Mouse (Mus musculus) limb, embryonic 14.5 days (tissue): Measurements from ENCODE around the gene Rpl10a. TPM values are rescaled to one million over a fixed set of nuclear protein-coding genes. Genes with fewer than 3 reads are reported as not detected.

Experiments used
- ATAC-seq: fragments of 200-750 bp; cut with Nextera tagmentation; 2 replicates; pipeline ENCODE4 v1.8.0; 2017; ENCODE audit warnings: low read depth, moderate number of reproducible peaks, moderate TSS enrichment; ENCODE audit not compliant: low FRiP score
- DNase-seq: peaks from one replicate; pipeline ENCODE4 v3.0.0-alpha.2; 2015; ENCODE audit warnings: low spot score
- H3K27ac ChIP-seq: fragments of 300-500 bp; sonication (generic); replicated peaks from 2 replicates; pipeline ENCODE4 v1.5.1; 2014; ENCODE audit warnings: low read depth, mild to moderate bottlenecking, low read length, moderate library complexity, mixed read lengths
- H3K27me3 ChIP-seq: fragments of 300-500 bp; sonication (generic); 2 replicates; pipeline ENCODE4 v1.6.1; 2014; ENCODE audit warnings: low read length, mixed read lengths; ENCODE audit not compliant: control insufficient read depth, insufficient read depth
- H3K36me3 ChIP-seq: fragments of 300-500 bp; sonication (generic); 2 replicates; pipeline ENCODE4 v1.6.1; 2014; ENCODE audit warnings: mild to moderate bottlenecking, low read length, moderate library complexity, mixed read lengths; ENCODE audit not compliant: control insufficient read depth, insufficient read depth
- H3K4me1 ChIP-seq: fragments of 300-500 bp; sonication (generic); 2 replicates; pipeline ENCODE4 v1.6.1; 2014; ENCODE audit warnings: antibody characterized with exemption, low read length, mixed read lengths; ENCODE audit not compliant: control insufficient read depth, insufficient read depth
- H3K4me2 ChIP-seq: fragments of 300-500 bp; sonication (generic); replicated peaks from 2 replicates; pipeline ENCODE4 v1.6.1; 2014; ENCODE audit warnings: low read depth, mild to moderate bottlenecking, low read length, moderate library complexity; ENCODE audit not compliant: severe bottlenecking
- H3K4me3 ChIP-seq: fragments of 300-500 bp; sonication (generic); replicated peaks from 2 replicates; pipeline ENCODE4 v1.5.1; 2014; ENCODE audit warnings: low read length
- H3K9ac ChIP-seq: fragments of 300-500 bp; sonication (generic); 2 replicates; pipeline ENCODE4 v1.6.1; 2014; ENCODE audit warnings: mild to moderate bottlenecking, low read depth, low read length, moderate library complexity; ENCODE audit not compliant: severe bottlenecking
- H3K9me3 ChIP-seq: fragments of 300-500 bp; sonication (generic); 2 replicates; pipeline ENCODE4 v1.6.1; 2016; ENCODE audit warnings: low read length; ENCODE audit not compliant: control insufficient read depth
- POLR2A ChIP-seq: fragments of 200-500 bp; IDR thresholded peaks from 2 replicates; pipeline ENCODE4 v1.8.0; 2012; ENCODE audit warnings: inconsistent platforms, mild to moderate bottlenecking, moderate library complexity, borderline replicate concordance; ENCODE audit not compliant: insufficient read depth, insufficient read length; ENCODE audit errors: extremely low read depth
- WGBS: fragments of 180-500 bp; shearing (Covaris S2); extraction: QIAGEN DNeasy Blood & Tissue Kit; methylation state at CpG from one replicate; pipeline ENCODE4 v1.1.7; 2014; 5-methylcytosine and 5-hydroxymethylcytosine counted together
- polyA plus RNA-seq, 2 experiments: library from polyadenylated mRNA; depleted of rRNA in 1 of 2; stranded (reverse) in 1 of 2; unstranded in 1 of 2; fragments of >200 nt; fragmentation: Nextera tagmentation in 1 of 2; extraction: Ambion mirVana in 1 of 2; gene quantifications; 2 replicates each; pipeline versions ENCODE4 v1.2.1 to v1.2.3; 2012 to 2014

Gene Rpl10a
- polyA plus RNA-seq, 2 experiments: 905 to 4,469 TPM

- 55% methylated on average over 7 of the region's 7 CpGs for WGBS
- TF ChIP-seq POLR2A: no peak
- peak overlapping the region; percentile 77 for H3K27ac ChIP-seq
- H3K4me3 ChIP-seq: peak overlapping the region; percentile 21; the same call in 1 of the 2 replicates
- DNase-seq (no peak), ATAC-seq (peak; percentile 11)
- peak overlapping the region; percentile 38 for H3K9ac ChIP-seq
- H3K9me3 ChIP-seq: no peaks in the 10 kb centered on the region
- H3K36me3 ChIP-seq: peaks cover 51% of the 10 kb centered on the region
- no peaks in the 10 kb centered on the region for H3K27me3 ChIP-seq
- peaks cover 36% of the 10 kb centered on the region for H3K4me1 ChIP-seq
- H3K4me2 ChIP-seq: peak overlapping the region; percentile 45
Measured at GRCm38 (mm10) chr17:28340578-28340977, 12.3 kb downstream of the Rpl10a start.

GRCm38 (mm10) chr17:28341091-28341490 lies 12.8 kb downstream of the Rpl10a start:
- DNase-seq (peak; percentile 83), ATAC-seq (peak; percentile 64)
- Histone ChIP-seq H3K4me2 (peak overlapping the region; percentile 45), H3K9me3 (no peaks in the 10 kb centered on the region), H3K4me1 (peaks cover 41% of the 10 kb centered on the region), H3K27ac (peak overlapping the region; percentile 77), H3K4me3 (peak overlapping the region; percentile 21), H3K36me3 (peaks cover 46% of the 10 kb centered on the region), H3K9ac (peak overlapping the region; percentile 38), H3K27me3 (no peaks in the 10 kb centered on the region)
- no peak for TF ChIP-seq POLR2A
- WGBS: 7% methylated on average over 25 of the region's 26 CpGs

GRCm38 (mm10) chr17:28344050-28344607 lies 15.9 kb downstream of the Rpl10a start:
- ATAC-seq (no peak), DNase-seq (no peak)
- Histone ChIP-seq H3K9me3 (no peaks in the 10 kb centered on the region), H3K27ac (peak overlapping the region; percentile 85; the same call in 1 of the 2 replicates), H3K4me1 (peaks cover 64% of the 10 kb centered on the region), H3K9ac (no peak overlapping the region), H3K27me3 (no peaks in the 10 kb centered on the region), H3K36me3 (peaks cover 19% of the 10 kb centered on the region), H3K4me3 (no peak overlapping the region), H3K4me2 (0 out of 2 replicates have a peak overlapping the region, but pooled peaks have one; percentile 15)
- 16% methylated on average over 4 of the region's 4 CpGs for WGBS
- TF ChIP-seq POLR2A: no peak

GRCm38 (mm10) chr17:28344670-28345069 lies 16.4 kb downstream of the Rpl10a start:
- Histone ChIP-seq H3K4me2 (peak overlapping the region; percentile 53; the same call in 1 of the 2 replicates), H3K27me3 (no peaks in the 10 kb centered on the region), H3K9ac (no peak overlapping the region), H3K36me3 (peaks cover 14% of the 10 kb centered on the region), H3K4me1 (peaks cover 67% of the 10 kb centered on the region), H3K27ac (peak overlapping the region; percentile 85), H3K9me3 (no peaks in the 10 kb centered on the region), H3K4me3 (no peak overlapping the region)
- ATAC-seq (no peak), DNase-seq (no peak)
- TF ChIP-seq POLR2A: no peak
- WGBS: 45% methylated on average over 3 of the region's 3 CpGs

- peak overlapping the region; percentile 53 for H3K4me2 ChIP-seq
- H3K27me3 ChIP-seq: no peaks in the 10 kb centered on the region
- peak overlapping the region; percentile 85 for H3K27ac ChIP-seq
- DNase-seq: no peak
- TF ChIP-seq POLR2A: no peak
- H3K36me3 ChIP-seq: peaks cover 8% of the 10 kb centered on the region
- H3K4me1 ChIP-seq: peaks cover 67% of the 10 kb centered on the region
- no peaks in the 10 kb centered on the region for H3K9me3 ChIP-seq
- peak overlapping the region; percentile 22 for H3K4me3 ChIP-seq
- no peak for ATAC-seq
- 18% methylated on average over 7 of the region's 8 CpGs for WGBS
- H3K9ac ChIP-seq: peak overlapping the region; percentile 40
Measured at GRCm38 (mm10) chr17:28345271-28345721, 17.0 kb downstream of the Rpl10a start.
